Mouse (Mus musculus): ENCODE measurements around the gene Pitpnm3. TPM values are rescaled to one million over a fixed set of nuclear protein-coding genes. Genes with fewer than 3 reads are reported as not detected.

Gene Pitpnm3
- polyA plus RNA-seq (2012; rRNA removed): 7.5 and 9.4 TPM in 2 replicates

GRCm38 (mm10) chr11:72135383-72136158 is at the start of gene Pitpnm3:
Gene Pitpnm3, minus strand, starts transcription at chr11:72135778.

GRCm38 (mm10) chr11:72041768-72042607 is 93.6 kb downstream of the Pitpnm3 start, which contains the start of gene Pimreg:
Gene Pimreg, plus strand, starts transcription at chr11:72042032.

GRCm38 (mm10) chr11:72037409-72037808 is 98.2 kb downstream of the Pitpnm3 start, which contains the start of gene Aipl1:
Gene Aipl1, minus strand, starts transcription at chr11:72037509.

Other genes starting within 250 kb of the Pitpnm3 start
- 0.42 and 0.43 TPM in 2 replicates for gene Aipl1, start 98.3 kb downstream of the Pitpnm3 start, polyA plus RNA-seq (2012; rRNA removed)
- gene Pimreg, start 93.7 kb downstream of the Pitpnm3 start, polyA plus RNA-seq (2012; rRNA removed): 42.6 and 53.5 TPM in 2 replicates
- gene Gm43951, start 71.1 kb upstream of the Pitpnm3 start, polyA plus RNA-seq (2012; rRNA removed): 5.5 and 5.8 TPM in 2 replicates
- gene 4933427D14Rik, start 71.7 kb upstream of the Pitpnm3 start, polyA plus RNA-seq (2012; rRNA removed): 34.3 and 34.9 TPM in 2 replicates
- 89.9 and 97.7 TPM in 2 replicates for gene Txndc17, start 71.8 kb upstream of the Pitpnm3 start, polyA plus RNA-seq (2012; rRNA removed)
- gene Med31, start 79.8 kb upstream of the Pitpnm3 start, polyA plus RNA-seq (2012; rRNA removed): 41.9 and 53.8 TPM in 2 replicates
- 1.6 and 3.7 TPM in 2 replicates for gene Slc13a5, start 131.4 kb upstream of the Pitpnm3 start, polyA plus RNA-seq (2012; rRNA removed)
- 4.0 and 4.2 TPM in 2 replicates for gene Xaf1, start 165.9 kb upstream of the Pitpnm3 start, polyA plus RNA-seq (2012; rRNA removed)
- gene Fbxo39, start 178.7 kb upstream of the Pitpnm3 start, polyA plus RNA-seq (2012; rRNA removed): not detected in 2 replicates
- gene Tekt1, start 226.7 kb upstream of the Pitpnm3 start, polyA plus RNA-seq (2012; rRNA removed): 3.6 and 3.7 TPM in 2 replicates

All from central nervous system, embryonic 14 days (tissue).